Mouse (Mus musculus): ENCODE measurements around the gene Ly6g6d.

Ly6g6d gene

DNA sequence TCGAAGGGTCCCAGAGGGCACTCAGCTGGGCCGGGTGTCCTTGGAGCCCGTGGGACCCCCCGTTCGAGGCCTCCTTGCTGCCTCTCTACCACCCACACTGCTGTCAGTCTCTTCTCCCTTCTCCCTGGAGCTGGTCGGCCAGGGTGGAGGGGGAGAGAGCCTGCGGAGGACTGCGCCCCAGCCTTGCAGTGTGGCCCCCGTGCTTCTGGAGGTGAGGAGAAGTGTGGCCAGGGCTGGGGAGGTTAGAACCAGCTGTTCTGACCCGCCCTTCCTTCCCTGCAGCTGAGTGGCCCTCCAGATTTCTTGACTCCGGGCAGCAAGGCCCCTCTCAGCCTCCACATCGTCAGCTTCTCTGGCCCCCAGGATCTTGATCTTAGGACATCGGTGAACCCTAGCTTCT is 53.6 kb downstream of the Ly6g6d start:
- no peak for DNase-seq (ENCODE audit: low read depth, low spot score)

GRCm38 (mm10) chr17:35023756-35024155 is 54.1 kb downstream of the Ly6g6d start:
- no peak for DNase-seq (ENCODE audit: low read depth, low spot score)

GRCm38 (mm10) chr17:35023221-35023620 is 54.6 kb downstream of the Ly6g6d start:
- DNase-seq (ENCODE audit: low read depth, low spot score) = no peak

GRCm38 (mm10) chr17:35022541-35023060 is 55.3 kb downstream of the Ly6g6d start:
- no peak for DNase-seq (ENCODE audit: low read depth, low spot score)

- no peak for DNase-seq (ENCODE audit: low read depth, low spot score)
Measured at GRCm38 (mm10) chr17:35021842-35022477, 55.9 kb downstream of the Ly6g6d start.

All from ES-CJ7 (cell line).